Comparison of ENCODE assay signal across 8 mouse cellular contexts in genomic region chr12:80260056-80260743, GRCm38 (mm10). TPM values are rescaled to one million over a fixed set of nuclear protein-coding genes. Genes with fewer than 3 reads are reported as not detected.
DNase-seq lines count a peak whose midpoint lies in the region; ATAC-seq lines count a peak whose summit lies in the region.

Actn1 (minus strand) TSS chr12:80260371.

- peak within 1 kb of the TSS; percentile 83 for H3K4me2 ChIP-seq in intestine, embryonic 15.5 days (replicated peaks)

- H3K27me3 ChIP-seq in intestine, embryonic 15.5 days (replicated peaks), result no peaks in the 10 kb centered on the region

- peak within 1 kb of the TSS; percentile 89 for H3K4me3 ChIP-seq in intestine, embryonic 15.5 days (replicated peaks)

- H3K27ac ChIP-seq in intestine, embryonic 15.5 days, result peak within 1 kb of the TSS; percentile 98

- intact Hi-C loops in gastrocnemius, postnatal 36 days (cut with DNase I), result no loop called here
- intact Hi-C loops in left cerebral cortex, postnatal 14 days (cut with DNase I), result no loop called here

- H3K9me3 ChIP-seq in intestine, embryonic 15.5 days, result no peaks in the 10 kb centered on the region

- no peaks in the 10 kb centered on the region for H3K36me3 ChIP-seq in intestine, embryonic 15.5 days

- peaks cover 35% of the 10 kb centered on the region for H3K4me1 ChIP-seq in intestine, embryonic 15.5 days (replicated peaks)

- under 1% methylated on average over 49 of the region's 55 CpGs for WGBS in intestine, embryonic 15.5 days

- ATAC-seq in intestine, embryonic 15.5 days, result peak; percentile 94
- peak; percentile 58 for ATAC-seq in megakaryocyte-erythroid progenitor cell, adult 5-6 weeks (replicated peaks; ENCODE audit: low FRiP score, low TSS enrichment, poor library complexity, severe bottlenecking)

- peak; percentile 93 for DNase-seq in adrenal gland, adult 8-10 months
- peak; percentile 95 for DNase-seq in embryo, embryonic 9.5 days (ENCODE audit: extremely low spot score)
- DNase-seq in gastrocnemius, postnatal 36 days, result peak; percentile 72
- peak; percentile 92 to 93 for DNase-seq in left cerebral cortex, postnatal 14 days (ENCODE audit: low spot score in 2 of 2)
- peak; percentile 93 to 94 for DNase-seq in right cerebral cortex, postnatal 36 days (ENCODE audit: low spot score in 2 of 2)
- DNase-seq in yolk sac, embryonic 10.5 days (ENCODE audit: low spot score), result peak; percentile 99

- peak within 1 kb of the TSS; percentile 92 for H3K9ac ChIP-seq in intestine, embryonic 15.5 days

RNA-seq across cellular contexts. Expression of gene Actn1, which starts in this region (rescaled TPM):
- 10 to 100 TPM; 35.5 to 51.7 (median 44.4) TPM for total RNA-seq in adrenal gland, adult 8-10 months (2022)
- 1 to 10 TPM; 7.3 to 9.0 TPM for total RNA-seq in gastrocnemius, postnatal 36 days (2021)
- 51.2 and 53.6 TPM in 2 replicates for polyA plus RNA-seq in intestine, embryonic 15.5 days (2015; fragmentation: Nextera tagmentation; extraction: Ambion mirVana)
- 100 to 1,000 TPM; 125 to 145 TPM for total RNA-seq in left cerebral cortex, postnatal 14 days (2021)
- 0.96 and 7.6 TPM in 2 replicates for total RNA-seq in megakaryocyte-erythroid progenitor cell, adult 5-6 weeks (2014; fragmentation: Nextera tagmentation)
- 4.9 and 7.2 TPM in 2 replicates for total RNA-seq in megakaryocyte-erythroid progenitor cell, adult 5-6 weeks (2017)

Comparison
In these comparisons a context has a peak if more than half of its experiments do, and no peak if none do; other contexts are left out.
1. Peak in every context shown above with its lines: DNase-seq, ATAC-seq, H3K4me3 ChIP-seq and H3K27ac ChIP-seq.